Mouse (Mus musculus): Measurements from ENCODE around the gene Batf.

DNA sequence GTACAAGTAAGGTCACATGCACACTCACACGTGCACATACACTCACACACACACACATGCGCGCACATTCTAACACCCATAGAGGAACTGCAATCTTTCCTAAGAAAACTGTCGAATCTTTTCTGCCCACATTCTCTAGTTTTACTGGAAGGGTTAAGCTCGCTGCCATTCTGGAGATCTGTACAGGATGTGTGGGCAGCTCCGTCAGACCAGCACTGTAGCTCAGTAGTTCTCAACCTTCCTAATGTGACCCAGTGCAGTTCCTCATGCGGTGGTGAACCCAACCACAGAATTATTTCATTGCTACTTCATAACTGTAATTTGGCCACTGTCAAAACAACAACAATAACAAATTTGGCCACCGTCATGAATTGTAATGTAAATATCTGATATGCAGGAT is 12.6 kb upstream of the Batf start:
- TF ChIP-seq POLR2A (IDR thresholded peaks at IDR 0.05; ENCODE audit: insufficient read depth, low read depth, low read length) (no peak), EP300 (IDR thresholded peaks at IDR 0.05; ENCODE audit: insufficient read depth, low read depth, low read length) (no peak), CTCF (IDR thresholded peaks at IDR 0.05) (no peak)

Measured in heart, adult 2 months (tissue).